Mouse (Mus musculus) thymus, adult 2 months (tissue): ENCODE data around the gene Ell.

Experiments used
- CTCF ChIP-seq: fragments of 200-500 bp; IDR thresholded peaks from 2 replicates; pipeline ENCODE4 v1.5.1; 2012; ENCODE audit warnings: mild to moderate bottlenecking, control low read depth, low read length, moderate library complexity, borderline replicate concordance; ENCODE audit not compliant: control insufficient read depth, poor library complexity, insufficient read depth; ENCODE audit errors: extremely low read depth
- POLR2A ChIP-seq: fragments of 200-500 bp; IDR thresholded peaks from 2 replicates; pipeline ENCODE4 v1.6.1; 2012; ENCODE audit warnings: mild to moderate bottlenecking, low read length, control low read depth, moderate library complexity; ENCODE audit not compliant: control insufficient read depth, poor library complexity, insufficient read depth; ENCODE audit errors: extremely low read depth

GRCm38 (mm10) chr8:70535701-70536100, 3.6 kb upstream of the Ell start:
- TF ChIP-seq POLR2A (no peak), CTCF (no peak)
